Mouse (Mus musculus): ENCODE measurements around the gene Necap1.

Gene Necap1

GRCm38 (mm10) chr6:122873871-122874719 lies at the start of gene Necap1:
Necap1 (plus strand) TSS chr6:122874474.
- in situ Hi-C loops (cut with MboI, MseI) = loop anchor here (5.0 kb wide), 1 partner anchor 67 kb away; no protein-coding TSS in a partner anchor

GRCm38 (mm10) chr6:122825166-122825565 lies 49.1 kb upstream of the Necap1 start:
- in situ Hi-C loops (cut with MboI, MseI) = no loop called here

GRCm38 (mm10) chr6:122825923-122826742 lies 48.1 kb upstream of the Necap1 start:
- in situ Hi-C loops (cut with MboI, MseI) = no loop called here

- in situ Hi-C loops (cut with MboI, MseI) = no loop called here
Measured at GRCm38 (mm10) chr6:122828086-122828485, 46.2 kb upstream of the Necap1 start.

GRCm38 (mm10) chr6:122832880-122833279 lies 41.4 kb upstream of the Necap1 start:
- in situ Hi-C loops (cut with MboI, MseI) = no loop called here

GRCm38 (mm10) chr6:122834365-122834764 lies 39.9 kb upstream of the Necap1 start:
- in situ Hi-C loops (cut with MboI, MseI) = no loop called here

- in situ Hi-C loops (cut with MboI, MseI) = no loop called here
Measured at GRCm38 (mm10) chr6:122836974-122837373, 37.3 kb upstream of the Necap1 start.

- in situ Hi-C loops (cut with MboI, MseI) = no loop called here
Measured at GRCm38 (mm10) chr6:122837539-122837938, 36.7 kb upstream of the Necap1 start.

GRCm38 (mm10) chr6:122843759-122844158 lies 30.5 kb upstream of the Necap1 start:
- in situ Hi-C loops (cut with MboI, MseI) = no loop called here

- in situ Hi-C loops (cut with MboI, MseI) = no loop called here
Measured at GRCm38 (mm10) chr6:122852696-122853095, 21.6 kb upstream of the Necap1 start.

GRCm38 (mm10) chr6:122854552-122854951 lies 19.7 kb upstream of the Necap1 start:
- in situ Hi-C loops (cut with MboI, MseI) = no loop called here

GRCm38 (mm10) chr6:122855955-122856354 lies 18.3 kb upstream of the Necap1 start, which contains the start of gene C3ar1:
C3ar1 (minus strand) TSS chr6:122856161.
- in situ Hi-C loops (cut with MboI, MseI) = no loop called here

- in situ Hi-C loops (cut with MboI, MseI) = no loop called here
Measured at GRCm38 (mm10) chr6:122862434-122862833, 11.8 kb upstream of the Necap1 start.

- in situ Hi-C loops (cut with MboI, MseI) = no loop called here
Measured at GRCm38 (mm10) chr6:122862871-122863270, 11.4 kb upstream of the Necap1 start.

GRCm38 (mm10) chr6:122867914-122868313 lies 6.4 kb upstream of the Necap1 start:
- in situ Hi-C loops (cut with MboI, MseI) = no loop called here

- in situ Hi-C loops (cut with MboI, MseI) = loop anchor here (5.0 kb wide), 1 partner anchor 63 kb away; no protein-coding TSS in a partner anchor
Measured at GRCm38 (mm10) chr6:122869846-122870245, 4.4 kb upstream of the Necap1 start.

- in situ Hi-C loops (cut with MboI, MseI) = loop anchor here (5.0 kb wide), 1 partner anchor 65 kb away; no protein-coding TSS in a partner anchor
Measured at GRCm38 (mm10) chr6:122872800-122873199, 1.5 kb upstream of the Necap1 start.

GRCm38 (mm10) chr6:122874720-122875389 lies 581 bp downstream of the Necap1 start:
- in situ Hi-C loops (cut with MboI, MseI) = loop anchor here (5.0 to 25.0 kb wide), 3 partner anchors 68 to 1387 kb away; partner anchors contain the start of gene M6pr

- in situ Hi-C loops (cut with MboI, MseI) = loop anchor here (25.0 kb wide), 2 partner anchors 567 to 1383 kb away; partner anchors contain the start of gene M6pr
Measured at GRCm38 (mm10) chr6:122879141-122879735, 5.0 kb downstream of the Necap1 start.

- in situ Hi-C loops (cut with MboI, MseI) = loop anchor here (25.0 kb wide), 2 partner anchors 568 to 1382 kb away; partner anchors contain the start of gene M6pr
Measured at GRCm38 (mm10) chr6:122879781-122880505, 5.7 kb downstream of the Necap1 start.
